Mouse (Mus musculus) Patski (cell line): ENCODE data around the gene Nrxn2. TPM values are rescaled to one million over a fixed set of nuclear protein-coding genes. Genes with fewer than 3 reads are reported as not detected.

Experiments used
- ATAC-seq: fragments of 100-300 bp; one replicate; pipeline ENCODE4 v1.8.0; 2021
- CTCF ChIA-PET: fragments of 350-600 bp; sonication (Branson Sonifier 250); formaldehyde crosslinking; loops from one replicate; lab custom pipeline; 2022; ENCODE audit warnings: inconsistent platforms; lab: Charles Lee
- POLR2A ChIA-PET: fragments of 350-600 bp; sonication (Branson Sonifier 250); formaldehyde crosslinking; loops from one replicate; lab custom pipeline; 2022; ENCODE audit warnings: antibody characterized with exemption, inconsistent platforms; lab: Charles Lee
- DNase-seq: peaks from one replicate; pipeline ENCODE4 v3.0.0-alpha.2; 2011; ENCODE audit warnings: low read depth, low spot score
- H3K27me3 ChIP-seq: fragments of 371-371 bp; one replicate; pipeline ENCODE4 v1.5.1; 2021
- CTCF ChIP-seq: fragments of 100-300 bp; IDR thresholded peaks from one replicate; pipeline ENCODE4 v1.5.1; 2021
- in situ Hi-C: fragments of 300-500 bp; cut with MboI; formaldehyde crosslinking; loops from 3 replicates; pipeline ENCODE4 v1.11.1; 2018; ENCODE audit warnings: low pct_unique_long_range_greater_than_20kb, mixed read lengths
- polyA plus RNA-seq: library from polyadenylated mRNA; unstranded; gene quantifications from one replicate; pipeline ENCODE4 v1.2.3, GENCODE M21; 2021

Gene Nrxn2
- polyA plus RNA-seq, 1 experiment from 2014 or later: not detected

GRCm38 (mm10) chr19:6467374-6467979 is 48.9 kb downstream of the Nrxn2 start:
- DNase-seq (no peak), ATAC-seq (no peak)
- in situ Hi-C loops: no loop called here
- H3K27me3 ChIP-seq: peaks cover 48% of the 10 kb centered on the region
- ChIA-PET CTCF (no interaction called here), POLR2A (no interaction called here)
- no peak for TF ChIP-seq CTCF

GRCm38 (mm10) chr19:6471630-6472029 is 53.1 kb downstream of the Nrxn2 start:
- CTCF ChIA-PET: no interaction called here
- POLR2A ChIA-PET: interaction anchor here (0.7 kb wide), 1 partner anchor 95 kb away, joined by 3 read pairs; no protein-coding TSS in a partner anchor
- ATAC-seq (no peak), DNase-seq (no peak)
- no peak for TF ChIP-seq CTCF
- peaks cover 37% of the 10 kb centered on the region for H3K27me3 ChIP-seq
- in situ Hi-C loops: no loop called here

- ChIA-PET POLR2A (no interaction called here), CTCF (no interaction called here)
- no peak for TF ChIP-seq CTCF
- in situ Hi-C loops: no loop called here
- ATAC-seq (no peak), DNase-seq (no peak)
- peaks cover 37% of the 10 kb centered on the region for H3K27me3 ChIP-seq
Measured at GRCm38 (mm10) chr19:6472821-6473220, 54.3 kb downstream of the Nrxn2 start.

- ATAC-seq (no peak), DNase-seq (no peak)
- ChIA-PET CTCF (no interaction called here), POLR2A (no interaction called here)
- no peak for TF ChIP-seq CTCF
- H3K27me3 ChIP-seq: peaks cover 42% of the 10 kb centered on the region
- in situ Hi-C loops: loop anchor here (25.0 kb wide), 1 partner anchor 538 kb away; the partner anchor contains the start of gene Fermt3
Measured at GRCm38 (mm10) chr19:6474706-6475105, 56.2 kb downstream of the Nrxn2 start.

GRCm38 (mm10) chr19:6475129-6475528 is 56.6 kb downstream of the Nrxn2 start:
- no peak for TF ChIP-seq CTCF
- no peak for ATAC-seq
- peaks cover 42% of the 10 kb centered on the region for H3K27me3 ChIP-seq
- ChIA-PET CTCF (no interaction called here), POLR2A (no interaction called here)
- in situ Hi-C loops: loop anchor here (25.0 kb wide), 1 partner anchor 537 kb away; the partner anchor contains the start of gene Fermt3
- no peak for DNase-seq

GRCm38 (mm10) chr19:6477007-6477406 is 58.5 kb downstream of the Nrxn2 start:
- TF ChIP-seq CTCF: no peak
- ATAC-seq (no peak), DNase-seq (no peak)
- ChIA-PET POLR2A (no interaction called here), CTCF (no interaction called here)
- H3K27me3 ChIP-seq: peaks cover 43% of the 10 kb centered on the region
- in situ Hi-C loops: loop anchor here (25.0 kb wide), 1 partner anchor 535 kb away; the partner anchor contains the start of gene Fermt3

GRCm38 (mm10) chr19:6478566-6478965 is 60.0 kb downstream of the Nrxn2 start:
- ATAC-seq (no peak), DNase-seq (no peak)
- ChIA-PET CTCF (no interaction called here), POLR2A (interaction anchor here (0.6 kb wide), 1 partner anchor 16 kb away, joined by 3 read pairs; no protein-coding TSS in a partner anchor)
- in situ Hi-C loops: loop anchor here (25.0 kb wide), 1 partner anchor 534 kb away; the partner anchor contains the start of gene Fermt3
- H3K27me3 ChIP-seq: peaks cover 48% of the 10 kb centered on the region
- no peak for TF ChIP-seq CTCF

- ATAC-seq (no peak), DNase-seq (no peak)
- ChIA-PET POLR2A (no interaction called here), CTCF (no interaction called here)
- TF ChIP-seq CTCF: no peak
- in situ Hi-C loops: loop anchor here (25.0 kb wide), 1 partner anchor 529 kb away; the partner anchor contains the start of gene Fermt3
- H3K27me3 ChIP-seq: peaks cover 68% of the 10 kb centered on the region
Measured at GRCm38 (mm10) chr19:6482886-6483285, 64.4 kb downstream of the Nrxn2 start.

- no peak for DNase-seq
- in situ Hi-C loops: loop anchor here (25.0 kb wide), 1 partner anchor 527 kb away; the partner anchor contains the start of gene Fermt3
- CTCF ChIA-PET: no interaction called here
- TF ChIP-seq CTCF: no peak
- ATAC-seq: no peak
- H3K27me3 ChIP-seq: peaks cover 67% of the 10 kb centered on the region
- POLR2A ChIA-PET: no interaction called here
Measured at GRCm38 (mm10) chr19:6485059-6485630, 66.6 kb downstream of the Nrxn2 start.

- POLR2A ChIA-PET: no interaction called here
- DNase-seq (no peak), ATAC-seq (no peak)
- CTCF ChIA-PET: no interaction called here
- in situ Hi-C loops: loop anchor here (25.0 kb wide), 1 partner anchor 523 kb away; the partner anchor contains the start of gene Fermt3
- TF ChIP-seq CTCF: no peak
- peaks cover 64% of the 10 kb centered on the region for H3K27me3 ChIP-seq
Measured at GRCm38 (mm10) chr19:6489030-6489429, 70.5 kb downstream of the Nrxn2 start.

GRCm38 (mm10) chr19:6491538-6491937 is 73.0 kb downstream of the Nrxn2 start:
- POLR2A ChIA-PET: no interaction called here
- no peak for DNase-seq

More at GRCm38 (mm10) chr19:6491538-6491937, 73.0 kb downstream of the Nrxn2 start:
- TF ChIP-seq CTCF: no peak
- no peak for ATAC-seq
- peaks cover 71% of the 10 kb centered on the region for H3K27me3 ChIP-seq
- in situ Hi-C loops: loop anchor here (5.0 to 25.0 kb wide), 2 partner anchors 91 to 521 kb away; partner anchors contain the start of gene Fermt3
- CTCF ChIA-PET: interaction anchor here (0.8 to 1.1 kb wide), 2 partner anchors 93 to 351 kb away, joined by 3 to 4 read pairs; no protein-coding TSS in a partner anchor
